Mouse (Mus musculus): ENCODE data around the gene Hyal1. TPM values are rescaled to one million over a fixed set of nuclear protein-coding genes. Genes with fewer than 3 reads are reported as not detected.
"Not testable (repeated sequence)": the region's sequence is repeated elsewhere in the genome, so short reads cannot be mapped to it uniquely, and the experiment has no call there.

Hyal1 gene
- total RNA-seq, 4 experiments from 2014 or later: 4.6 to 6.6 (median 5.1) TPM

DNA sequence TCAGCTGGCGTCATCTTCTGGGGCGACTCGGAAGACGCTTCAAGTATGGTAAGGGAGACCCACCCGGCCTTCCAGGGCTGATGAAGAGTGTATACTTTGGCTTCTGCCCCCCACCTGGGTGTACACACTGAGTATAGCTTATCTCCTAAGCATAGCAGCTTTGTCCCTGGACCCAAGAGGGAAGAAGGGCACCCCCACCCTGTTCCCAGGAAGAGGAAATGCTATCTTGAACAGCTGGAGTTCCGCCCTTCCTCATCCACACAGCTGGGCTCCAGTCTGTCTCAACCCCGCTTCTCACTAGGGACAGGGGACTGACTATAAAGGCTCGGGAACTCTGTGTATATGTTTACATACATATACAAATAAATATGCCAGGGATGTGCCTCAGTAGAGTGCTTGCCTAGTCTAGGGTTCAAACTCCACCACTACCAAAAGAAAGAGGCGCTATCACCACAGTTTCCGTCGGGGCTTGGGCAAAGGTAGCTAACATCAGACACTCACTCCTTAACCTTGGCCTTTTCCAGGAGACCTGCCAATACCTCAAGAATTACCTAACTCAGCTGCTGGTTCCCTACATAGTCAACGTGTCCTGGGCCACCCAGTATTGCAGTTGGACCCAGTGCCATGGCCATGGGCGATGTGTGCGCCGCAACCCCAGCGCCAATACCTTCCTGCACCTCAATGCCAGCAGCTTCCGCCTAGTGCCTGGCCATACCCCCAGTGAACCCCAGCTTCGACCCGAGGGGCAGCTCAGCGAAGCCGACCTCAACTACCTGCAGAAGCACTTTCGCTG is 5.0 kb upstream of the Hyal1 start:
- DNase-seq (ENCODE audit: low spot score): no peak

- DNase-seq (ENCODE audit: low spot score): no peak
These were observed 4.4 kb upstream of the Hyal1 start for GRCm38 (mm10) chr9:107572327-107572662.

GRCm38 (mm10) chr9:107573774-107574173 is 3.0 kb upstream of the Hyal1 start:
- DNase-seq (ENCODE audit: low spot score): not testable (repeated sequence)

DNA sequence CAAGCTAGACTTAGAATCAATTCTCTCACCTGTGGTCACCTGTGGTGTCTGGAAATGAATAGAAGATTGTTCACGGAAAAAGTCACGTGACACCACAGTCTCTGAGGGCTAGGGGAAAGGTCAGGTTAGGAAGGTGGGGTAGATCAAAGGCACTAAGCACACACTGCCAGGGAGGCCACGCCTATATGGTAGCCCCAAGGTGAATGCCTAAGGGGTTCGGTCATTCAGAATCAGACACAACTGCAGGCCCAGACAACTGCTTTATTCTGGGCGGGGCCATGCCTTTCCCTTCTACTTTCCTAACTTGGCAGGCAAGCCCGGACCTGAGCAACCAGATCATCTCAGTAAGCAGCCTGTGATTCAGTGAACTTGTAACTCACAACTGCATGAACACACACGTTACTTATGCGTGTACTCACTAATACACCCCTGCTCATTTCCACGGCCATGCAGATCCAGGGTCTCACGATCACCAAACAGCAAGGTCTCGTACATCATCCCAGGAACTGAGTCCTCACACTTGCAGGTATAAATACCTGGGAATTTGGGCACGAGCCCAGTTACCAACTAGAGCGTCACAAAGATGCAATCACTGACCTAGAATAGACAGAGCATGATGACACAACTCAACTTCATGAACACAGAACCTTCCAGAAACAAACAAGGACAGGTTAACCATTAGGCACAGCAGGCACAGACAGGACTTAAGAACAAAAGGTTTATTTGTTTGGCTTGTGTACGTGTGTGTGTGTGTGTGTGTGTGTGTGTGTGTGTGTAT is 959 bp upstream of the Hyal1 start:
- no peak for DNase-seq (ENCODE audit: low spot score)

- DNase-seq (ENCODE audit: low spot score): no peak
These were observed 1.1 kb downstream of the Hyal1 start for GRCm38 (mm10) chr9:107577871-107578270.

DNA sequence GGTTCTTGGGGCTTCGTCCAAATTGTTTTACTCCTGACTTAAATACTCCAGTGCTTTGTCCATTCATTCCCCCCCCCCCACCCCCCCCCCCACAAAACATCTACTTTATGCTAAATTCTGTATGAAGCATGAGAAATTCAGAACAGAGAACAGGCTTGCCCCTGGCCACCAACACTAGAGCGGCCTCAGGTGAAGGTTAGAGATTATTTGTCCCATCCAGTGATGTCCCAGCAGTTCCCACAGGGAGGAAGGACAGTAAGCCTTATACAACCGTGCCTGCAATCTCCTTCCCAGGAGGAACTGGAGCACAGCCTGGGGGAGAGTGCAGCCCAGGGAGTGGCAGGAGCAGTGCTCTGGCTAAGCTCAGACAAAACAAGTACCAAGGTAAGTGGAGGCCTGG is 1.9 kb downstream of the Hyal1 start, which contains the start of gene Naa80:
TSS of gene Naa80 (plus strand) at position 301 of the 400 bp plus-strand sequence.
- no peak for DNase-seq (ENCODE audit: low spot score)

GRCm38 (mm10) chr9:107579023-107579900 is 2.5 kb downstream of the Hyal1 start:
- DNase-seq (ENCODE audit: low spot score): no peak

DNA sequence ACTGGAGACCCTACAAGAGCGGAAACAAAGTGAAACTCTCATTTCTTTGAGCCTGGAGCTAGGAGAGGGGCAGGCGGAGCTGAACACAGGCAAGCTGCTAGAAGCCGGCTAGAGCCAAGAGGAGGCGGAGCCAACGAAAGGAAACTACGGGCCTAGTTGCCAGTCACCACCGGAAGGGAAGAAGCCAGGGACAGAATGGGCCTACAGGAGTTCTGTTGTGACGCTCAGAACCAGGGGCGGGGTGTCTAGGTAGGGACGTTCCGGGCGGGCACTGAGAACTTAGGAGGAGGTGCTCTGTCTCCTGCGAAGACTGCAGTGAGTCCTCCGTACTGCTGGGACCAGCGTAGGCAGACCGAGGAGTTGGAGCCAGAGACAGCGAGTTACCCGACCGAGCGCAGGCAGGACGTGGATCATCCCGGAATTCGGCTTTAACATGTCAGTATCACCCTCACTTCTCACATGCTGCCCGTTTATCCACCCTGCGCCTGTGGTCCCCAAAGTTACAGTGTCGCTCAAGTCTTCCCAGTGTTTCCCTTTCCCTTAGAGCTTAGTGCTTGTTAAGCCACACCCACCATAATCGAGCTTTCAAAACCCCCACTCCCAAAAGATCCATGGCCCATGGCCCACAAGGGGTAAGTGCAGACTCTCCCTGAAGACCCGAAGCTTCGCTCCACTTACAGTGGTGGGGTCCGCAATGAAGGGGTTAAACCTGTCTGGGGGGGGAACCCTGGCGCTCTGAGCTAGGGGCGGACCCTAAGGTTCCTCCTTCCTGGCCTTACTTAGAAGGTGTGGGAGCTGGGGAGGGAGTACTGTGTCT is 4.0 kb downstream of the Hyal1 start, which contains the start of gene Hyal3:
TSS of gene Hyal3 (plus strand) at position 318 of the 817 bp plus-strand sequence.
- peak; percentile 92 for DNase-seq (ENCODE audit: low spot score)

- no peak for DNase-seq (ENCODE audit: low spot score)
These were observed 4.9 kb downstream of the Hyal1 start for GRCm38 (mm10) chr9:107581584-107581983.

GRCm38 (mm10) chr9:107582509-107583062 is 5.9 kb downstream of the Hyal1 start:
- no peak for DNase-seq (ENCODE audit: low spot score)

- no peak for DNase-seq (ENCODE audit: low spot score)
These were observed 6.4 kb downstream of the Hyal1 start for GRCm38 (mm10) chr9:107583174-107583573.

GRCm38 (mm10) chr9:107586504-107586903 is 9.8 kb downstream of the Hyal1 start:
- no peak for DNase-seq (ENCODE audit: low spot score)

DNA sequence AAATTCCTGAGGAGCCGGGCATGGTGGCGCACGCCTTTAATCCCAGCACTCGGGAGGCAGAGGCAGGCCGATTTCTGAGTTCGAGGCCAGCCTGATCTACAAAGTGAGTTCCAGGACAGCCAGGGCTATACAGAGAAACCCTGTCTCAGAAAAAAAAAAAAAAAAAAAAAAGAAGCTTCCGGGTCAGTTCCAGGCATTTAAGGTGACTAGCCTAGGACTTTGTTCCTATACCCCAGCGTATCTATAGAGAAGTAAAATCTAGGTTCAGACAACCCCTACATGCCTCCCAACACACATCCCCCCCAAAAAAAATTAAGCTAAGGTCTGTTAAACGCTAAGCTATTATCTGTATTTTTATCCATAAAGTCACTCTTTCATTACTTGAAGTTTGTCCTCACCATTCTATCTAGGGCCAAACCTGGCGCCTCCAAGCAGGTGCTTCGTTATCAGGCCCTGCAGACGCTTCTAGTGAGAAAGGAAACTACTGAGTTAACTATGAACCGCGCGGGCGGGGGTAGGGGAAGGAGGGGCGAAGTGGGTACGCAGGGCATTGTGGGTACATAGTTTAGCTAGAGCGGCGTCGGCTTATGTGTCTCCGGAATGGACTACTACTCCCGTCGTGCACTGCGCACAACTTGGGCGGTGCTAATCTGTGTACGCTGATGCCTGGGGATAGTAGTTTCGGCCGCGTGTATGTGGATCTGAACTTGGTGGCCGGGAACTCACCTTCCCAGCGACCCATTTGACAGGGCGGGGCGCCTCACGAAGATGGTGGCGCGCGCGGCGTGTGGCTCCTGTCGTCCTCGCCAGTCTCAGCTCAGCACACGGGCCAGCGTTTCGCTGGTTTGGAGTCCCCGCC is 10.5 kb downstream of the Hyal1 start, which contains the start of gene Ifrd2:
TSS of gene Ifrd2 (plus strand) at position 669 of the 859 bp plus-strand sequence.
- peak; percentile 98 for DNase-seq (ENCODE audit: low spot score)

- DNase-seq (ENCODE audit: low spot score): no peak
These were observed 11.3 kb downstream of the Hyal1 start for GRCm38 (mm10) chr9:107587833-107588639.

- DNase-seq (ENCODE audit: low spot score): no peak
These were observed 13.5 kb downstream of the Hyal1 start for GRCm38 (mm10) chr9:107590058-107590772.

- no peak for DNase-seq (ENCODE audit: low spot score)
These were observed 14.0 kb downstream of the Hyal1 start for GRCm38 (mm10) chr9:107590773-107591060.

DNA sequence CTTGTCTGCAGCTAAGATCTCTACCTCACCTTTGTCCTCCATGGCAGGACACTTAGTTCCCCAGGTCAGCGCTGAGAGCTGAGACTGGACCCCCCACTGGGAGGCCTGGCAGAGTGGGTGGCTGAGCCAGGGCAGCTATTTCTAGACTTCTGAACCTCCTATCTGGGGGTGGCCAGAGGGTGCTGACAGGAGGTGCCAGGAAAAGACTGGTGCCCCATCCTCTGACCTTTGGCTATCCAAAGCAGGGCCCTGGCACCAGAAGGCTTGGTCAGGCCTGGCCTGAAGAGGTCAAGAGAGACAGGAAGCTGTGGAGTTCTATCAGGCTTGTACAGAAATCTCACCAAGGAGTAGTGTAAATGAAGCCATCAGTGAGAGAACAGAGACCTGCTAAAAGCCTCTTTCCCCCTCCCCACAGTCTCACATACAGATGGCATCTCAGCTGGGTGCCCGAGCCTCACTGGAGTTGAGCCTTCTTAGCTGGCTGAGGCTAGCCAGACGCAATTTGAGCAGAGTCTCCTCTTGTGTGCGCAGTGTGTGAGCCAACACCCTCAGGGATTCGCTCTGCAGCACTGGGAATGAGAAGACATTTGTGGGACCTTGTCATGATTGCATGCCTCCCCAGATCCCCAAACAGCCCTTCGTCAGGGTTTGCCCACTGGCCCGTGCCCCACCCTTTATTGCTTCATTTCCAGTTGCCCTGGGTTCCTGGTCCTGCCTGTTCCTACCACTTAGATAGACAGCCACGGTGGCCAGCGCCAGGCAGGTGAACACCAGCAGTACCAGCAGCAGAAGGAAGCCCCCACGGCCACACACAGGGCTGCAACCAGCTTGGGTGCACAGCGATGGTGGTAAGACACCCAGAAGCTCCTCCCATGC is 16.6 kb downstream of the Hyal1 start:
- DNase-seq (ENCODE audit: low spot score): peak; percentile 60
